9 mouse cellular contexts compared by ENCODE assay signal in genomic region chr4:76327346-76327745, GRCm38 (mm10).
DNase-seq lines count a peak whose midpoint lies in the region; ATAC-seq and TF ChIP-seq lines count a peak whose summit lies in the region.
"Had no signal": no experiment of that assay in that cellular context is flagged by ENCODE, and none has a peak within 500 bp of the region (broad histone marks: within the 10 kb centered on the region; RNA-seq: fewer than 3 reads in every experiment).

No protein-coding gene starts in this region.

- peak overlapping the region; percentile 38 for H3K4me2 ChIP-seq in forebrain, embryonic 14.5 days (ENCODE audit: low read length)
- peak overlapping the region; percentile 31 for H3K4me2 ChIP-seq in hindbrain, embryonic 15.5 days
- H3K4me2 ChIP-seq in liver, embryonic 11.5 days, result peak overlapping the region; percentile 7

- no peak for TF ChIP-seq CTCF in olfactory bulb, adult 2 months (IDR thresholded peaks at IDR 0.05; ENCODE audit: insufficient read depth, low read depth, low read length)

- H3K9ac ChIP-seq in forebrain, embryonic 14.5 days (ENCODE audit: low read length), result peak overlapping the region; percentile 43; the same call in 1 of the 2 replicates
- H3K9ac ChIP-seq in hindbrain, embryonic 15.5 days, result no peak overlapping the region
- no peak overlapping the region for H3K9ac ChIP-seq in liver, embryonic 11.5 days (ENCODE audit: low read depth, low read length)

- peaks cover 18% of the 10 kb centered on the region for H3K4me1 ChIP-seq in forebrain, embryonic 14.5 days (ENCODE audit: control insufficient read depth, insufficient read depth, low read length)
- peaks cover 34% of the 10 kb centered on the region for H3K4me1 ChIP-seq in hindbrain, embryonic 15.5 days (replicated peaks)
- no peaks in the 10 kb centered on the region for H3K4me1 ChIP-seq in liver, embryonic 11.5 days (replicated peaks; ENCODE audit: control insufficient read depth, insufficient read depth, low read length)
- H3K4me1 ChIP-seq in olfactory bulb, adult 2 months (ENCODE audit: control insufficient read depth, insufficient read depth, low read length), result peaks cover 5% of the 10 kb centered on the region
- H3K4me1 ChIP-seq: megakaryocyte, embryonic 14.5 days had no signal

- 19% methylated on average over 11 of the region's 11 CpGs for WGBS in forebrain, embryonic 14.5 days
- WGBS in hindbrain, embryonic 15.5 days, result 12% methylated on average over 11 of the region's 11 CpGs
- 37% methylated on average over 11 of the region's 11 CpGs for WGBS in liver, embryonic 11.5 days
- 24% methylated on average over 11 of the region's 11 CpGs for WGBS in olfactory bulb, adult 2 months

- no peaks in the 10 kb centered on the region for H3K36me3 ChIP-seq in forebrain, embryonic 14.5 days (ENCODE audit: control insufficient read depth, insufficient read depth, low read length)
- H3K36me3 ChIP-seq in hindbrain, embryonic 15.5 days, result no peaks in the 10 kb centered on the region
- no peaks in the 10 kb centered on the region for H3K36me3 ChIP-seq in liver, embryonic 11.5 days (ENCODE audit: control insufficient read depth, insufficient read depth, low read length)

- no peaks in the 10 kb centered on the region for H3K27me3 ChIP-seq in forebrain, embryonic 14.5 days (replicated peaks; ENCODE audit: control insufficient read depth, insufficient read depth, low read length)
- no peaks in the 10 kb centered on the region for H3K27me3 ChIP-seq in hindbrain, embryonic 15.5 days
- H3K27me3 ChIP-seq in liver, embryonic 11.5 days (replicated peaks; ENCODE audit: control insufficient read depth, insufficient read depth, low read length), result no peaks in the 10 kb centered on the region
- H3K27me3 ChIP-seq: megakaryocyte, embryonic 14.5 days had no signal

- H3K9me3 ChIP-seq in forebrain, embryonic 14.5 days (replicated peaks; ENCODE audit: control insufficient read depth, low read length), result no peaks in the 10 kb centered on the region
- no peaks in the 10 kb centered on the region for H3K9me3 ChIP-seq in hindbrain, embryonic 15.5 days
- no peaks in the 10 kb centered on the region for H3K9me3 ChIP-seq in liver, embryonic 11.5 days (ENCODE audit: control insufficient read depth, low read length)

- H3K27ac ChIP-seq in forebrain, embryonic 14.5 days (ENCODE audit: low read depth, low read length), result peak overlapping the region; percentile 21; the same call in 1 of the 2 replicates
- H3K27ac ChIP-seq in hindbrain, embryonic 15.5 days (replicated peaks), result peak overlapping the region; percentile 53
- no peak overlapping the region for H3K27ac ChIP-seq in liver, embryonic 11.5 days (ENCODE audit: low read depth, low read length)
- no peak overlapping the region for H3K27ac ChIP-seq in olfactory bulb, adult 2 months (ENCODE audit: insufficient read depth, low read depth, low read length)

- ATAC-seq in forebrain, embryonic 14.5 days, result no peak
- peak; percentile 62 for ATAC-seq in hindbrain, embryonic 15.5 days (ENCODE audit: low FRiP score, low read depth)
- ATAC-seq in liver, embryonic 11.5 days (replicated peaks; ENCODE audit: low FRiP score), result no peak

- no peak overlapping the region for H3K4me3 ChIP-seq in forebrain, embryonic 14.5 days (ENCODE audit: low read depth, low read length)
- H3K4me3 ChIP-seq in hindbrain, embryonic 15.5 days, result no peak overlapping the region
- no peak overlapping the region for H3K4me3 ChIP-seq in liver, embryonic 11.5 days (ENCODE audit: low read depth, low read length)
- H3K4me3 ChIP-seq in olfactory bulb, adult 2 months (ENCODE audit: insufficient read depth, low read depth, low read length), result peak overlapping the region; percentile 19; the same call in 1 of the 2 replicates
- H3K4me3 ChIP-seq: megakaryocyte, embryonic 14.5 days had no signal

- TF ChIP-seq POLR2A in olfactory bulb, adult 2 months (IDR thresholded peaks at IDR 0.05; ENCODE audit: insufficient read depth, low read depth, low read length), result no peak

- peak; percentile 8 for DNase-seq in 3T3-L1 (ENCODE audit: low read depth, low spot score)
- peak; percentile 45 for DNase-seq in brain, embryonic 18.5 days (ENCODE audit: low read depth, low spot score)
- peak; percentile 61 for DNase-seq in forebrain, embryonic 14.5 days (ENCODE audit: low spot score)
- DNase-seq in liver, embryonic 11.5 days (ENCODE audit: low spot score), result no peak
- no peak for DNase-seq in urinary bladder, postnatal 10 days (ENCODE audit: low spot score)
- no peak for DNase-seq in spleen, postnatal 36 days (ENCODE audit: low spot score in 2 of 2)

Comparison
In these comparisons a context has a peak if more than half of its experiments do, and no peak if none do; other contexts are left out.
1. DNase-seq: peak in 3T3-L1 (single experiment), brain, embryonic 18.5 days (single experiment) and forebrain, embryonic 14.5 days (single experiment); none in liver, embryonic 11.5 days (single experiment), urinary bladder, postnatal 10 days (single experiment) and spleen, postnatal 36 days (0 of 2).
2. H3K27ac ChIP-seq: peak in forebrain, embryonic 14.5 days (single experiment) and hindbrain, embryonic 15.5 days (single experiment); none in liver, embryonic 11.5 days (single experiment) and olfactory bulb, adult 2 months (single experiment).
3. Peak in every context shown above with its lines, with median percentiles within 50 percentile points of each other: H3K4me2 ChIP-seq.